Mouse (Mus musculus): ENCODE data around the gene Gk5.

- no peak for TF ChIP-seq CTCF (IDR thresholded peaks at IDR 0.05; ENCODE audit: low read depth)
- TF ChIP-seq EP300 (IDR thresholded peaks at IDR 0.05; ENCODE audit: low read depth), result no peak
Observed at GRCm38 (mm10) chr9:96186701-96187100, 67.5 kb downstream of the Gk5 start.
